Mouse (Mus musculus) A20 (cell line): Measurements from ENCODE around the gene Mycbpap.
A peak's percentile ranks its signal among the peaks of the same experiment; 100 is the strongest.

ENCODE experiments used
- DNase-seq: peaks from one replicate; pipeline ENCODE4 v3.0.0-alpha.2; 2011; ENCODE audit warnings: low read depth, low spot score

Mycbpap gene

GRCm38 (mm10) chr11:94533171-94533570 is 11.6 kb upstream of the Mycbpap start:
- no peak for DNase-seq

DNA sequence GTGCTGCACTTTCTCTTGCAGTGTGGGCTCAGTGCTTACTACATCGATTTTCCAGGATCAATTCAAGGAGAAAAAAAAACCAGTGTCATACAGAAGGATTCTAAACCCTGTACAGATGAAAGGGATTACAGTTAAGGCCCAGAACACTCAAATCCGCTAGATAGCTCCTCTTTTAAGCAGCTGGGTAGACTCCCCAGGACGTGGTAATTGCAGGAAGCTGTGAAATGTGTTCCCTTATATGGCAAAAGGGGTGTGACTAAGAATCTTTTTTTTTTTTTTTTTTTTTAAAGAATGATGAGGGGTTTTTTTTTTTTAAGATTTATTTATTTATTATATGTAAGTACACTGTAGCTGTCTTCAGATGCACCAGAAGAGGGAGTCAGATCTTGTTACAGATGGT is 7.3 kb upstream of the Mycbpap start:
- DNase-seq: no peak

- DNase-seq: no peak
Measured at GRCm38 (mm10) chr11:94526171-94526879, 4.8 kb upstream of the Mycbpap start.

- DNase-seq: no peak
Measured at GRCm38 (mm10) chr11:94513452-94513851, 8.1 kb downstream of the Mycbpap start.

GRCm38 (mm10) chr11:94508976-94509375 is 12.6 kb downstream of the Mycbpap start:
- DNase-seq: no peak

GRCm38 (mm10) chr11:94501482-94501881 is 20.1 kb downstream of the Mycbpap start:
- DNase-seq: no peak

GRCm38 (mm10) chr11:94500362-94500761 is 21.2 kb downstream of the Mycbpap start:
- no peak for DNase-seq

DNA sequence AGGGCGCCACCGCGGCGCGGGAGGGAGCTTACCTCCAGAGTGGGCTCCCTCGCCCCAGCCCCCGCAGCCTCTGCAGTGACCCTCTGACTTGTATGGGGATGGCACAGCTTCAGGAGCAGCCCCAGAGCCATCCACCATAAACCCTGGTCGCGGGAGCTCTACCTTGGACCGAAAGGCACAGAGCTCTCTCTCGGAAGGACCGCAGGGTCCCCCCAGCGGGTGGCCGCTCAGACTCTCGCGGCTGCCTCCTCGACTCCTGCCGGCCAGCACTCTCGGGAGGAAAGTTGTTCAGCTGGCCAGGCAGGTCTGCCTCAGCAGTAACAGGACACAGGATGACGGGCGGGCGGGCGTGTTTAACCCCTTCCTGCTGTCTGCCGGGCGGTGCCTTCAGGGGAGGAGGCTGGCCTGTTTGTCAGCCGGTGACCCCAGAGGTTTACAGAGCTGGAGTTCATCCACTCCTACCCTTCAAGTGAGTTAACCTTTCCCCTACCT is 21.8 kb downstream of the Mycbpap start, which contains the start of gene Epn3:
Epn3 (minus strand) TSS at position 314 of the 492 bp plus-strand sequence.
- no peak for DNase-seq

- DNase-seq: no peak
Measured at GRCm38 (mm10) chr11:94499035-94499434, 22.5 kb downstream of the Mycbpap start.

GRCm38 (mm10) chr11:94498093-94498996 is 23.2 kb downstream of the Mycbpap start:
- DNase-seq: no peak

GRCm38 (mm10) chr11:94495415-94495814 is 26.1 kb downstream of the Mycbpap start:
- no peak for DNase-seq

DNA sequence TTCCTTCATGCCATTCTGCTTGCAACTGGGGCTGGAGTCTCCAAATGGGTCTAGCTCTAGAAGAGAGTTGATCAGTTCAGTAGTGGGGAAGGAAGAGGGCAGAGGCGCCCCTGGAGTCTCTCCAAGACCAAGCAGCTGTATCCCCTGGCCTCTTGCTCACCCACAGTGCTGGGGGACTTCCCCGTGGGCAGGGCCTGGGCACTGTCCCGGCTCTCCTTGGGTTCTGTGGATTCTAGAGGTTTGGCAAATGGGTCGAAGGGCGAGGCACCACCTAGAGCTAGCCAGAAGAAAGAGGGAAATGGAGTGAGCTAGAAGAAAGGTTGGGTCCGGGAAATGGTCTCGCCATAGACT is 29.8 kb downstream of the Mycbpap start:
- DNase-seq: no peak

- no peak for DNase-seq
Measured at GRCm38 (mm10) chr11:94491035-94491748, 30.4 kb downstream of the Mycbpap start.

DNA sequence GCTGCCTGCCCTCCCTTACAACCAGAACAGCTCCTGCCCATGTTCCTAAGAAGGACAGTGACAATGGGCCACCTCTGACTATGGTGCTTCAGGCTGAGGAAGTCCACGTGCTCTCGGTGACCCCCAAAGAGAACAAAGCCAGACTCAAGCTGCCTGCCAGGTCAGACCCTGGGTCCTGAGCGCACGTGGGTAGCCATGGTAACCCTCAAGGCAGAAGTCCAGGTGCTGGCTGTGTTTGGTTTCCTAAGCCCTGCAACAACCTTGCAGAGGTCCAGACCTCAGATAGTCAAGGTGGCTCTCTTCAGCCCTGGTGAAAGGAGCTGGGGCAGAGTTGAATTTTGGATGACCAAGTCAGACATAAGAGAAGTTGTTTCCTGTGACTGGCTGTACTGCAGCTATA is 31.8 kb downstream of the Mycbpap start:
- no peak for DNase-seq

- no peak for DNase-seq
Measured at GRCm38 (mm10) chr11:94488767-94489533, 32.6 kb downstream of the Mycbpap start.

GRCm38 (mm10) chr11:94486001-94486400 is 35.5 kb downstream of the Mycbpap start, which contains the start of gene Spata20:
Gene Spata20, minus strand, starts transcription at chr11:94486179.
- peak; percentile 73 for DNase-seq

GRCm38 (mm10) chr11:94485223-94485622 is 36.3 kb downstream of the Mycbpap start:
- no peak for DNase-seq

DNA sequence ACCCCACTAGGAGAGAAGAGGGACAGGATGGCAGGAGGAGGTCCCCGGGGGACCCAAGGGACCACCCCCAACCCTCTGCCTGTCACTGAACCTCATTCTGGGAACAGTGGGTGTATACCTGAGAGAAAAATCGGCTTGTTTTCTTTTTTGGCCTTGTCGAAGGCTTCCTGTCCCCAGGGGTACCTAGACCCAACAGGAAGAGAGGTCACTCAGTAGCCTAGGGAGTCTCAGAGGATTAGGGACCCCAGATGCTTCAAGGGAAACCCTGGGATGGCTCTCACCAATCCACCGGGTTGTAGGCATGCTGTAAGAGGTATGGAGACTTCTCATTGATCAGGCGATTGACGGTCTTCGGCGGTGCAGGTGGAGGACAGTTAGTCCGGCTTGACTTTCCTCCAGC is 36.9 kb downstream of the Mycbpap start:
- DNase-seq: no peak

DNA sequence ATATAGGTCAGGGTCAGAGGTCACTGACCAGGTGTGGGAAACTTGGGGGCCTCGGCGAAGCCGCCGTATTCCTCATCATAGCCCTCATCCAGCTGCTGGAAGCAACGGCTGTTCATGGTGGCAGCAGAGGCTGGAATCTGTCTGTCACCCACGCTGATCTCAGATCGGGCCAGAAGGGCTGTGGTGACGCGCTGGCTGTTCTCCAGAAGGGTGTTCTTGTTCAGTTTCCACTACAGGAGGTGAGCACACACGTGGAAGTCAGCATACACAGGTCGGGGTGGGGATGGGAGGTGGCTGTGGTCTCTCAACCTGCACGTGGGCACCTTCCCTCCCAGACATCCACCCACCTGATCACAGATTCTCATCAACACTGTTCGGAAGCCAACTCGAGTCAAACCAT is 37.6 kb downstream of the Mycbpap start:
- DNase-seq: no peak

GRCm38 (mm10) chr11:94483436-94483835 is 38.1 kb downstream of the Mycbpap start:
- DNase-seq: no peak

DNA sequence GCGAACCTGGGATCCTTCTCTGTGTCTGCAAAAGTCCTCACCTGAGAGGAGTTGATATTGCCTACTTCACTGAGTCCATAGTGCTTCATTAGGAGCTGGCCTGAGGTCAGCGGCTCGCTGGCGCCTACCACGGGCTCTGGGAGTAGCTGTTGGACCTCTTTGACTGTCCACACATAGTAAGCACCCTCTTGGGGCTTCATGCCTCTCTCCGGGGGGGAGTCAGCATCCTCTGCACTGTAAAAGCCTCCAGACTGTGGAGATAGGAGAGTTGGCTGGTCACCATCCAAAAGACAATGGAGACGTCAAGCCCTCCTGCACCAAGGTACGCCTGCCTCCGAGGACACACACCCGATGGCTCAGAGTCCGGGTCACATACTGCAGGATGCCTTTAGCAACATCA is 38.8 kb downstream of the Mycbpap start:
- no peak for DNase-seq
